Mouse (Mus musculus) spleen, adult 2 months (tissue): ENCODE results near the gene Pkmyt1. TPM values are rescaled to one million over a fixed set of nuclear protein-coding genes. Genes with fewer than 3 reads are reported as not detected.

Source experiments
- DNase-seq, 2 experiments: peaks; one replicate each; pipeline versions ENCODE4 v3.0.0 to v3.0.0-alpha.2; 2012 to 2021; ENCODE audit warnings: low spot score in 2 of 2, low read depth in 1 of 2
- H3K27ac ChIP-seq: fragments of 200-500 bp; 2 replicates; pipeline ENCODE4 v1.5.1; 2012; ENCODE audit warnings: low read length, inconsistent platforms; ENCODE audit not compliant: insufficient read depth
- H3K27me3 ChIP-seq: fragments of 200-500 bp; 2 replicates; pipeline ENCODE4 v1.6.1; 2012; ENCODE audit warnings: mild to moderate bottlenecking, moderate library complexity, low read length, inconsistent platforms; ENCODE audit not compliant: control insufficient read depth, insufficient read depth
- H3K36me3 ChIP-seq: fragments of 200-500 bp; 2 replicates; pipeline ENCODE4 v1.6.1; 2012; ENCODE audit warnings: mild to moderate bottlenecking, low read length, inconsistent platforms; ENCODE audit not compliant: control insufficient read depth, insufficient read depth
- H3K4me1 ChIP-seq: fragments of 200-500 bp; 2 replicates; pipeline ENCODE4 v1.6.1; 2011; ENCODE audit warnings: inconsistent platforms; ENCODE audit not compliant: control insufficient read depth, insufficient read depth, insufficient read length
- H3K4me3 ChIP-seq: fragments of 200-500 bp; 2 replicates; pipeline ENCODE4 v1.5.1; 2011; ENCODE audit warnings: mild to moderate bottlenecking, inconsistent platforms; ENCODE audit not compliant: insufficient read depth, insufficient read length; ENCODE audit errors: extremely low read depth
- CTCF ChIP-seq: fragments of 200-500 bp; IDR thresholded peaks from 2 replicates; pipeline ENCODE4 v1.5.1; 2011; ENCODE audit warnings: mild to moderate bottlenecking, inconsistent platforms; ENCODE audit not compliant: insufficient read depth, insufficient read length, insufficient replicate concordance; ENCODE audit errors: extremely low read depth
- POLR2A ChIP-seq: fragments of 200-500 bp; IDR thresholded peaks from 2 replicates; pipeline ENCODE4 v1.6.1; 2011; ENCODE audit warnings: low read depth, low read length, inconsistent platforms
- WGBS: fragments of 180-500 bp; shearing (Covaris S2); methylation state at CpG from one replicate; pipeline ENCODE4 v1.1.7; 2018; 5-methylcytosine and 5-hydroxymethylcytosine counted together
- polyA plus RNA-seq: library from polyadenylated mRNA; depleted of rRNA; stranded (reverse); fragments of >200 nt; gene quantifications from 2 replicates; pipeline ENCODE4 v1.2.3, GENCODE M21; 2012; rRNA removed

Pkmyt1 gene
- polyA plus RNA-seq, result 48.3 and 74.8 TPM in 2 replicates

DNA sequence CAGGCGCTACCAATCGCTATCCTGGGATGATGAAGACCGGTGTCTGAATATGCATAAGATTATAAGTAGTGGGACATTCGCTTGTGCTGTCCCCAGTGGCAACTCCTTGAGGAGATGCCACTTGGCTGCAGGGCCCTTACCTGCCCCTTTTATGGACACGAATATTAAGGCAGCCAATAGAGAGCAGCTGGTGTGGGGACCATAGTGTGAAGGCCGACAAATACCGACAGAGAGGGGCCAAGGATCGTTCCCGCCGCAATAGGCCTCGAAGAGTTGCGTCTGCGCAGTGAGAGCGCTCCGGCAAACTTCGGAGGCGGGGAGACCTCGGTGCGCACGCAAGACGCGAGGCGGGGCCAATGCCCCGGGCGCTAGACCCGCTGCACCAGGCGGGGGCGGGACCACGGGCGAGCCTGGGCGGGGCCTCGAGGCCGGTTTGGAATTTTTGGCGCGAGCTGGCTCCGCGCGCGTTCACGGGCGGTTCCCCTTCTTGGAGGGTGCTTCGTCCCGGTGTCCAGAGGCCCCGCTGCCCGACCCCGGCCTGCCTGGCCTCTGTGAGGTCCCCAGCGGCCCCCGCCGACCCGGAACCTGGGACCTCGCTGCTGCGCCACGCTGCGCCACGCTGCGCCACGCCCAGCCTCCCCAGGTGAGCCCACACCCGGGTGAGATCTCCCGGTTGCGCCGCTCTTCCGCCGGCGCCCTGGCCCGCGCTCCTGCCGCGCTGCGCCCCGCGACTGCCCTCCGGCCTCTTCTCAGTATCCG lies at the start of gene Pkmyt1:
Pkmyt1 (plus strand) TSS at position 338 of the 759 bp plus-strand sequence.
- TF ChIP-seq CTCF, result no peak
- peak; percentile 69 for TF ChIP-seq POLR2A
- H3K27me3 ChIP-seq, result no peaks in the 10 kb centered on the region
- peak within 1 kb of the TSS; percentile 57 for H3K27ac ChIP-seq
- H3K4me3 ChIP-seq, result peak within 1 kb of the TSS; percentile 92
- no peaks in the 10 kb centered on the region for H3K36me3 ChIP-seq
- WGBS, result 1% methylated on average over 71 of the region's 73 CpGs
- DNase-seq, result peak; percentile 80 to 94
- peaks cover 4% of the 10 kb centered on the region; the same call in 1 of the 2 replicates for H3K4me1 ChIP-seq

DNA sequence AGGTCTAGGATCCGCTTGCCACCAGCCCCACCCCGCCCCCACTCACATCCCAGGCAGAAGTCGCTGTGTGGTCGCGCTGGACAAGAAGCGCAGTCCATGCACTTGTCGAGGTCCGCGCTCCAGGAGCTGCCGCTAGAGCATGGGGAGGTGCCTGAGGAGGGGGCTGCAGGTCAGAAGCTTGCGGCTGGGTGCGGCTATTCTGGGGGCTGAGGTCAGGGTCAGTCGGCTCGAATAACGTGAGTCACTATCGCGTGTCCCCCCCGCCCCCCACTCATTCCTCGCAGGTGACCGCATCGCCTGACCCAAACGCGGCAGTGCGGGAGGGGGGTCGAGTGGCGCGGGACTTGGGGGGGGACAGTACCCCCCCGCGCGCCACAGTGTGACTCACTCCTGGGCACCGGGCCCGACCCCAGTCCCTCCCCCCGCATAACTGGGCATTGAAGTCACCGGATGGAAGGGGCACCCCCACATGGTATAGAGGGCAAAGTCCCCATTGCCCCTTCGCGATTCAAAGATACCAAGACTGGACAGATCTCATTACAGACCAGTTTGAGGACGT lies 49.6 kb upstream of the Pkmyt1 start:
- H3K27ac ChIP-seq, result no peak overlapping the region
- no peak for TF ChIP-seq CTCF
- TF ChIP-seq POLR2A, result no peak
- no peak for DNase-seq
- H3K36me3 ChIP-seq, result no peaks in the 10 kb centered on the region
- H3K4me1 ChIP-seq, result peaks cover 13% of the 10 kb centered on the region
- peak overlapping the region; percentile 76 for H3K4me3 ChIP-seq
- WGBS, result under 1% methylated on average over 37 of the region's 37 CpGs
- H3K27me3 ChIP-seq, result peaks cover 8% of the 10 kb centered on the region

DNA sequence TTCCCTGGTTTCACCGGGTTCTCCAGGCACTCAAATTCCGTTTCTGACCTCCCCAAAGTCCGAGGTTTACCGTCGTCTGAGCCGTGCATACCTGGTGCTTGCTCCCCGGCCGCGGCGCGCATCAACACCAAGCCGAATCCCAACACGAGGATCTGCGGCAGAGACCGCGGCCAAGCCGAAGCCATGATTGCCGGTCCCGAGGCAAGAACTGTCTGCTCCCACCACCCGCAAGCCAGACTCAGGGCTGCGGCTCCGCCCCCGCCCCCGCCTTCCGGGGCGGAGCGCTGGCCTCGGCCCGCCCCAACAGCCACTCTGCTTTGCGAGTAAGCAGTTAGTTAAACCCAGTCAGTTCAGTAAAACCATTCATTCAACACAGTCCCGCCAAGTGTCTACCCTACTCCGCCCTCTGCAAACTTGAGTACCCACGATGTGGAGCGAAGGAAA lies 48.9 kb upstream of the Pkmyt1 start, which contains the start of gene Tnfrsf12a:
Tnfrsf12a (minus strand) TSS at position 233 of the 444 bp plus-strand sequence.
- under 1% methylated on average over 34 of the region's 34 CpGs for WGBS
- peak; percentile 68 to 82 for DNase-seq
- TF ChIP-seq CTCF, result no peak
- TF ChIP-seq POLR2A, result peak; percentile 89
- Histone ChIP-seq H3K36me3 (no peaks in the 10 kb centered on the region), H3K4me1 (peaks cover 13% of the 10 kb centered on the region), H3K27me3 (peaks cover 8% of the 10 kb centered on the region), H3K27ac (peak within 1 kb of the TSS; percentile 12; the same call in 1 of the 2 replicates), H3K4me3 (peak within 1 kb of the TSS; percentile 76)

DNA sequence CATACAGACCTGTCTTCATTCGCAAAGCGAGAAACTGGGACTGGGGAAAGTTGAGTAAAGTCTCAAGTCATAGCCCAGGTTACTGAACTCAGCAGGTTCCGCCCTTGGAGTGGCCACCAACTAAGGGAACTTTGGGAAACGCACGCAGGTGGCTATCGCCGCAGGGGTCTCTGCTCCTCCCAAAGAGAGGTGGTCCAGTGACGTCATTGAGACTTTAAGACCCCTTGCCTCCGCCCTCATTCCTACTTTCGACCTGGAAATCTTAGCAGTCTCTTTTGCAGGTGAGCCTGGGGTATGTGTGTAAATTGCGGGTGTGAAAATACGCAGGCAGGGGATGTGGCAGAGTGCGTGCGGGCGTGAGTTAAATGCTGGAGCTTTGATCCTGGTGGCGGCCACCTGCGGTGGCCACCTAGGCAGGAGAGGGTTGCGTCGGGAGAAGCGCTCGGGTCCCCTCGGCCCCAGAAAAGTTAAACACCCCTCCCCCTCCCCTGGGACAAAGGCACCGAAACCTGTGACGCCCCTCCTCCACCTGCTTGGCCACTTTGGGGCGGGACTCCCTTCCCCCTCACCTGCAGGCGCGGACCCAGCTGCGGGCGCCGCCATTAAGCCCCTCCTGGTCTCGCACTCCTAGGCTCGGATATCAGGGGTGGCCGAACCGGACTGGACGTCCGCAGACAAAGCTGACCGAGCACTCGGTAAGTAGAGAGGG lies 46.9 kb upstream of the Pkmyt1 start, which contains the start of gene Cldn6:
Cldn6 (plus strand) TSS at position 123 of the 709 bp plus-strand sequence.
- H3K27ac ChIP-seq, result no peak within 1 kb of the TSS
- H3K4me3 ChIP-seq, result no peak within 1 kb of the TSS
- H3K4me1 ChIP-seq, result peaks cover 11% of the 10 kb centered on the region
- H3K36me3 ChIP-seq, result no peaks in the 10 kb centered on the region
- no peak for DNase-seq
- WGBS, result 15% methylated on average over 38 of the region's 38 CpGs
- TF ChIP-seq POLR2A (no peak), CTCF (no peak)
- H3K27me3 ChIP-seq, result peaks cover 10% of the 10 kb centered on the region

DNA sequence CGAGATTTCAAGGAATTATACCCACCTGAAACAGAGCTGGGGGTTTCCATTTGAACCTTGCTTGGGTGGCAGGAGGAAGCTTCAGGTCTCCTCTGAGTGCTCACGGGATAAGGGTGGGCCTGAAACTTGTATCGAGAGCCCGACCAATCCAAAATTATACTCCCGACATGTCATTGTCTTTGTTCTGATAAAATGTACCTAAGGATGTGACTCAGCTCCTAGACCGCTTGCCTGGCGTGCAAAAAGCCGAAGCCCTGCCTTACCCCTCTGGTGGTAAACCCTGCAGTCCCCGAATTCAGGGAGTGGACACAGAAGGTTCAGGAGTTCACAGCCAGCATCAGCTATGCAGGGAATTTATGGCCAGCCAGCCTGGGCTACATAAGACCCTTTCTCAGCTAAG lies 45.8 kb upstream of the Pkmyt1 start:
- Histone ChIP-seq H3K36me3 (no peaks in the 10 kb centered on the region), H3K27me3 (peaks cover 10% of the 10 kb centered on the region), H3K4me1 (peaks cover 8% of the 10 kb centered on the region), H3K4me3 (no peak overlapping the region), H3K27ac (no peak overlapping the region)
- 76% methylated on average over 9 of the region's 9 CpGs for WGBS
- TF ChIP-seq POLR2A (no peak), CTCF (no peak)
- DNase-seq, result no peak

DNA sequence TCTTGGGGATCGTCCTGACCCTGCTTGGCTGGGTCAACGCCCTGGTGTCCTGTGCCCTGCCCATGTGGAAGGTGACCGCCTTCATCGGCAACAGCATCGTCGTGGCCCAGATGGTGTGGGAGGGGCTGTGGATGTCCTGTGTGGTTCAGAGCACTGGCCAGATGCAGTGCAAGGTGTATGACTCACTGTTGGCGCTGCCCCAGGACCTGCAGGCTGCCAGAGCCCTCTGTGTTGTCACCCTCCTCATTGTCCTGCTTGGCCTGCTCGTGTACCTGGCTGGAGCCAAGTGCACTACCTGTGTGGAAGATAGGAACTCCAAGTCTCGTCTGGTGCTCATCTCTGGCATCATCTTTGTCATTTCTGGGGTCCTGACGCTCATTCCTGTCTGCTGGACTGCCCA lies 45.0 kb upstream of the Pkmyt1 start:
- TF ChIP-seq POLR2A, result no peak
- TF ChIP-seq CTCF, result no peak
- Histone ChIP-seq H3K27ac (no peak overlapping the region), H3K4me1 (peaks cover 6% of the 10 kb centered on the region), H3K27me3 (peaks cover 10% of the 10 kb centered on the region), H3K36me3 (no peaks in the 10 kb centered on the region), H3K4me3 (no peak overlapping the region)
- WGBS, result 75% methylated on average over 10 of the region's 10 CpGs
- no peak for DNase-seq
